Mouse (Mus musculus) skeletal muscle tissue, adult 2 months (tissue): ENCODE measurements at regions not wholly inside any gene's neighbourhood (a gene's known extent, or its start where the extent isn't known, plus 50 kb on each side); places are given as distances from the start of the nearest gene placed in this dataset.
A peak's percentile ranks its signal among the peaks of the same experiment; 100 is the strongest.

Experiments used
- DNase-seq: peaks from one replicate; pipeline ENCODE4 v3.0.0-alpha.2; 2012; ENCODE audit warnings: low read depth, low spot score

- no peak for DNase-seq
Measured at GRCm38 (mm10) chr4:10770026-10770643, 104.2 kb upstream of the 2610301B20Rik start.

- peak; percentile 12 for DNase-seq
Measured at GRCm38 (mm10) chr4:10774557-10775215, 99.6 kb upstream of the 2610301B20Rik start.

GRCm38 (mm10) chr4:10786701-10787100, 87.6 kb upstream of the 2610301B20Rik start:
- DNase-seq = no peak

- no peak for DNase-seq
Measured at GRCm38 (mm10) chr4:10788306-10788705, 86.0 kb upstream of the 2610301B20Rik start.

DNA sequence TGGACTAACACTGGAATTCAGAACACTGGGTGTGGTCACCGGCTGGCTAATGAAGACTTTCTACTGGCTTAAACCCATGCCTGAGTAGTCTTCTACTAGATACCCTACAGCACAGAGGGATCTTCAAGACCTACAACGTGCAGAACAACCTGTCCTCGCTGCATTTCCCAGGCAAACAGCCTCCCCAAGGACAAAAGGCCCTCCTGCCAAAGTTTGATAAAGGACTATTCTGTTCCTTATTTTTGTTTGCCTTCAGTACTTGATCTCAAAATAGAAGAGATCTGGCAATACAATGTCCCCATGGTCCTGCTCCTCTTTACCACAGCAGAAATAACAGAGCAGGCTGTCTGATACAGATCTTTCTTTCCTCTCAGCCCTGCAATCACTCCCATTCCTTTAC, 85.2 kb upstream of the 2610301B20Rik start:
- peak; percentile 53 for DNase-seq

DNA sequence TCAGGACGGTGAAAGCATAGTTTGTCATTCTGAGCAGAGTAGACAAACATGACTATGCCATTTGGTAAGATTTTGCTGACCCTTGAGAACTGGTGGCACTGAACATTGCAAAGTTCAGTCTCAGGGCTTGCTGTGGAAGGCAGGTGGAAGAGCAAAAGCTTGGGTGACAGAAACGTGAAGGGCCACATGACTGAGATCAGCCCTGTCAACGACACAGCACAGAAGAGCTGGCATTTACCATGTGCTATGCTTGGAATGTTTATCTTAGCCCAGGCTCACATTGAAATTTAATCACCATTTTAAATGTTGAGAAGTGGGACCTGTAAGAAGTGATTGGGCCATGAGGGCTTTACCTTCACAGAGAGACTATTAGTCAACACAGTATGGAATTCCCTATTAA, 81.7 kb upstream of the 2610301B20Rik start:
- DNase-seq = no peak

DNA sequence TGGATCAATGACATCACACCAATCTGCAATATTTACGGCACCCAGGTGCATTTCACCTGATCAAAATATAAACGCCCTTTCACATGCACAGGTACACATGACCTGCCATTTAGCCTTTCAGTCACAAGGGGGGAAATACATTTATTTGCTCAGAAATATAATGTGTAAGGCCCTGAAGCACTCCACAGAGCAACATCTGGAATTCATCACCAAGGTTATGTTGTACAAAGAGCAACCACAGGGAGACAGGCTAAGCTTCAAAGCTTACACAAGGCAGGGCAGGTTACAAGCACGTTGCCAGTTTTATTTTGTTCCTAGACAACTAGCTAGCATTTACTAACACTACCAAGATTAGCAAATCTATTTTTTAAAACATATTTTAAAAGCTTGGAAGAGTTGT, 79.8 kb upstream of the 2610301B20Rik start:
- DNase-seq = no peak

DNA sequence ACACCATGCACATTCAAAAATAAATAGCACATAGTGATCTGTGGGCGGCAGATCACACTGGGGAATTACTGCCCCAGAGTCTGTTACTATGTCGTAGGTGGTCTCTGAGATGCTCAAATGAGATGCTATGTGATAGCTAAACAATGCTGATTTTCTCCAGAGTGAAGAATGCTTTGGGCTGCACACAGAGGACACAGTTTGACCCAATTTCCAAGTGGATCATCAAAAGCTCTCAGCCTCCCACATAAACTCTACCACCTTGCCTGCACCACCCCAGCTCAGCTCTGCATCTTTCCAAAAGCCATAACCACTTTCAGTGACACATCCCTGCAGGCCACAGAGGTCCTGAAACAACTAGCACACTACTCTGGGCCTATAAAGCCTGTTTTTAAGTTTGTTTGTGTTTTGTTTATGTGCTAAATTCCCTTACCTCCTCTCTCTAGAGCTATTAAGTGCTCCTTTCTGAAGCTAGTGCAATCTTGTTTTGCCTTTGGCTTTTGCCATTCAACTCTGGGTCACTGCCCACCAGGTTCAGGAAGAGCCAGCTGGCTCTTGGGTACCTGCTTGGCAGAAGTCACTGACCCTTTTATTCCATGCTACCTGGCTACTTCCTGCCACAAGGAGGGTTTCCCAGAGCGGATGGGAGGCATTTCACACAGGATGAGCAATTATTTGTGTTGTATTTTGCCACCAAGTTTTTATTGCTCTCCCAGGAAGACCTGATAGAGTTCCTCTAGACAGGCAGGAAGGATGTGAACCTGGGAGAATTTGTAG, 73.3 kb upstream of the 2610301B20Rik start:
- DNase-seq = no peak

DNA sequence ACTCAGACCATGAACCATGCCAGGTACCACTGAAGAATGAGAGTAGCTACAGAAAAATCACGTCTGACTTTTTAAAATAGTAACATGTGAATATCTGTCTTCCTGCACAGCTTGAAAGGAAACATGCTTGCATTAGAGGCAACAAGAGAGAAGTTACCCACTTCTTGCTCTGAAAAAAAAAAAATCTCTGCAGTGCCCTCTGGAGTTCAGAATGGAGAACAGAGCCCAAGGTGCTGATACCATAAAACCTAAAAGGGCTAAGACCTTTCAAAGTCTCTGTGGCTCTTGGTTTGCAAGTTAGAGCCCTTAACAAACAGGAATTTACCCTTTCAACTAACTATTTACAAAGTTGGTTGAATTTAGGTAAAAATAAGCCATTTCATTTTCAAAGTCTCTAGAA, 69.6 kb upstream of the 2610301B20Rik start:
- DNase-seq = no peak

DNA sequence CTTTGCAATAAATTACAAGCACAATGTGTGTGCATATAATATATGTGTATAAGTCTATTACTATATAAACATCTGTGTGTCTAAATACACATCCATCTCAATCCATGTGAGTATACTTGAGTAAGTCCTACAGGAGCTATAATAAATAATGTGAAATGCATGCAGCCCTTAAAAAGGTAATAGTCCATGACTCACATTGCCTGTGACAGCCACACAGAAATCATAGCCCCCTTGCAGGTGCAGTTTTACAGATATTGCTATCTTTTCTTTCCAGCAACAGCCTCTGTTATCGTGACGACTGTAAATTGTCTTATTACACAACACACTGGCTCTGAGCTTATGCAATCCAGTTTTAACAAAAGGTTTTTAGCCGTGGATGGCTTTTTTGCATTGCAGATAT, 67.0 kb upstream of the 2610301B20Rik start:
- no peak for DNase-seq

- DNase-seq = no peak
Measured at GRCm38 (mm10) chr4:10812931-10813330, 61.4 kb upstream of the 2610301B20Rik start.
